Mouse (Mus musculus) heart, adult 18-20 months (tissue): ENCODE measurements around the gene Mocs2. TPM values are rescaled to one million over a fixed set of nuclear protein-coding genes. Genes with fewer than 3 reads are reported as not detected.
A peak's percentile ranks its signal among the peaks of the same experiment; 100 is the strongest.

Source experiments
- DNase-seq, 2 experiments: peaks; one replicate each; pipeline ENCODE4 v3.0.0; 2021 to 2022; ENCODE audit warnings: mixed read lengths in 1 of 2
- total RNA-seq, 2 experiments: library from RNA; stranded (reverse); gene quantifications; 2 replicates each; pipeline ENCODE4 v1.2.3; 2021

Gene Mocs2
- total RNA-seq, 2 experiments from 2014 or later: 33.1 to 35.5 TPM

DNA sequence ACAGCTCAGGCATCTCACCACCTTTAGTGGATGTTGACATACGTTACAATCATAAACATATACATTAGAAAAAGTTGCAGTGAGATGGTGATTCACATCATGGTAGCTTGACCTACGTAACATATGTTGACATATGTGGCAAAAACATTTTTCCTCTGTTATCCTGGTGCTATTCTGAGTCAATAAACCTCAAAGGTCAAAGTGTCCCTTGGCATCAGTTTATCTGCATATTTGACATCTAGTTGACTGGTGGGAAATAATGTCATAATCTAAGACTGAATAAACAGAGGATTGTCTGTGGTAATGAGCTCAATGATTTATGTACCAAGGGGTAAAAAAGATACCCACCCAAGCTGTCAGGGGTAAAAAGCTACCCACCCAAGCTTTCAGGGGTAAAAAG is 35.1 kb downstream of the Mocs2 start:
- DNase-seq: no peak

DNA sequence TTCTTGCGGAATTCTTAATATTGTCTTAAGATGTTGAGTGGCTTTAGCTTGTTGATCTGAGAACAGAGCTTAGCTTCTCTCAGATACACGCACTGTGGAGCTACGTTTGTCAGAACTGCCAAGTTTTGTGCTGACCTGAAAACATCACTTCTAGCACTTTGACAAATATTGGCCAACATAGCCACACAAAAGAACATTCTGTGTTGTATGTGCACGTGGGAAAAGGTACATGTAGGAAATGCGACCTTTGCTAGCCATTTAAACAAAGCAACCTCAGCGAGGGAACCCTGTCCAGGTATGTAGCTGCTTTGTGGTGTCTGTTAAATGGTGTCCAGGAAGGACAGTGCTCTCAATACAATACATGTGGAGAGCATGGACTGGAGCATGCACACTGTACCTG is 36.0 kb downstream of the Mocs2 start:
- no peak for DNase-seq

DNA sequence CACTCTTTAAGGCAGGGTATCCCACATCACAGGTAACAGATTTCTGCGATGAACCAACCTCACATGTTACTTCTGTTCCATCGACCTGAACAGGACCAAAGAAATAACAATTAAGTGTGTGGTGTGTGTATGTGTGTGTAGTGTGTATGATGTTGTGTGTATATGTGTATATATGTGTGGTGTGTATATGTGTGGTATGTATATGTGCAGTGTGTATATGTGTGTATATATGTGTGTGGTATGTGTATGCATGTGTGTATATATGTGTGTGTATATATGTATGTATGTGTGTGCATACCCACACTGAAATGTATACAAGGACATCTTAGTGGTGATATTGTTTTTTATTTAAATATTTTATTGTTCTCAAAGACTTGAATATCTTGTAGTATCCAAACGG is 36.4 kb downstream of the Mocs2 start:
- DNase-seq: no peak

DNA sequence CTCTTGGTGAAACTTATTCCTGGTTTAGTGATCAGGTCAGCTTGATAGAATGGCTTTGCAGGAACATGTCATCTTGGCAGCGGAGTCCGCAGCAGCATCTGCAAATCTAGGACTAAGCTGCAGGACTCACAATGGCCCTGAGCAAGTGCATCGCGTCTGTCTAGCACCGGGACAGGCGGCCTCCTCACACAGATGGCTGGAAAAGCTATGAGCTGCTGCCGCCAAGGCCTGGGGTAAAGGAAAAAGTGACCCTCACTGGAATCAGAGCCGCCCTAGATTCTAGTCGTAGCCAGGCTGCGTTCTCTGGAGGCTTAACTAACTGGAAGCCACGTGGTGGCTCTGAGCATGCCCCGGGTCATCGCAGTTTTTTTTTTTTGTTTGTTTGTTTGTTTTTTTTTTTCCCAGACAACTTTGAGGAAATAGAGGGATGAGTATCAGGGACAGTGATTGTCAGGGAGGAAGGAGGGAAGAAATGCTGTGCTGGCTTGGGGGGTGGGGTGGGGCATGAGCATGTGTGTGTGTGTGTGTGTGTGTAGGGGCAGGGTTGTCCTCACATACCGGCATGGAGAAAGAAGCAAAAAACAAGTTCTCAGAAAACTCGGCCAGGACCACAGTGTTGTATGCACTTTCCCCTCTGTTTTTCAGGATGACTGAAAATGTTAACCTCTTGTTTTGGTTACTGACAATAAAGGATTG is 37.7 kb downstream of the Mocs2 start:
- peak; percentile 30 to 36 for DNase-seq

DNA sequence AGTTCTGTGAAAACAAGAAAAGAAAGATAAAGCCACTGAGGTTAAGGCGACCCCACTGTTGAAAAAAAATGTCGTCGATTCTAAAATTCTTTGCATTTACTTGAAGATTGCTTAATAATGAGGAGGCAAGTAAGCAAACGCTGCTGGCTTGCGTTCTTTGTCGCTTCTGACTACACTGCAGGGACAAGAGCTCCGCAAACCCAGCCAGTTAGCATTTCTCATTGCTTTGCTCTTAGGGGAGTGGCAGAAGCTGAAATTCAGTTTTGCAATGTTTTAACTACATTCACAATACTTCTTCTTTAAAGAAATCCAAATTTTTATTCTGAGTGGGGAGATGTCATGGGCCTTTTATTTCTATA is 38.2 kb downstream of the Mocs2 start:
- DNase-seq: peak in 1 of 2 experiments; percentile 13

DNA sequence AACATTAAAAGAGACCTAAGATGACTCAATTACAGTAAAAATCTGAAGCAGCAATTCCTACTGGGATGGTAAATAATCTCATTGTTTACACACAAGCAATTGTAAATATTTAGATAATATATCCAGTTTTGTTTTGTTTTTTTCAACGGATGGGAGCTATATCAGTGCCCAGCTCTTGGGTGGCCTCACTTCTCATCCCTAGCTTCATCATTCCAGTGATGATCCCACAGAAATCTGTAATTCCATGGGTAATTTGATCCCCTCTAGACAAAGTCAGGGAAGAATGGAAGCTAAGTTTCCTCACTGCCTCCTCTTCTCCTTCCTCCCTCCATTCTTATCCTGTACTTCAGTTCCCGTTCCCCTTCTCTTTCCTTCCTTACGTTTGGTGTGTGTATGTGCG is 39.5 kb downstream of the Mocs2 start:
- DNase-seq: no peak

DNA sequence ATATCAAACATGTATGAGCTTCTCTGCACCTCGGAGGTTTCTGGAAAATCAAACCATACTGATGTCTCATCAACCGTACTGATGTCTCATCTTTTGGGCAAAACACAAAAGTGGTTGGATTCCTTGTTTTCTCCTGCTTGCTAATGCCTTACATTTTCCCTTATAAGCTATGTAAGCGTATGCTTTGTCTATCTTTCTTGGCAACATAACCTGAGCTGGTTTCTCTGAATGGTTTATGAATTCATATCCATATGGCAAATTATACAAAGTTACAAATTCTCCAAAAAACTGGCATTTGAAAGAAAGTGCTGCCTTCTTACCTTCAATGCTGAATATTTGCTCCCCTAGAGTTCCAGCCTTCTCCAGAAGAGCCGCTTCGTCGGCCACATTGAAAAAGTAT is 56.7 kb downstream of the Mocs2 start:
- no peak for DNase-seq

DNA sequence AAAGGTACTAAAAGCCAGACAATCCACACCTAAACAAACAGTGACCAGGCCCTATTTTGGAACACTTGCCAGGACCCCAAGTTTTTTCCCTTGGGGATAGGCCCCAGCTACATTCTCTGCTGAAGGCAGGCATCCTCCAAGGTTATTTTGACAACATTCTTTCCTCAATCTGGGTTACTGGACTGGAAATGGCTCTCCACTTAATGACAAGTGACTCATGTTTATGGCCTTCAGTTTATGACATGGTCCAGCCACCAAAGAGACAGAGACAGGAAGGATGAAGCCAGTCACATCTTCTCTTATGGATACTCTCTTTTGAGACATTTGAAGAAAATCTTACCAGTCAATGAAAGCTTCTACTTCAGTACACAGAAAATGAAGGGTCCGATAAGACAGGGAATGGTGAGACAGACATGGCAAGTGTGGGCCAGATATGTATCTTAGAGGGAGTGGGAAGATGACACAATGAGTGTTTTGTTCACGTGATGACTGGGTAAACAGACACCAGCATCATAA is 58.0 kb downstream of the Mocs2 start:
- no peak for DNase-seq

DNA sequence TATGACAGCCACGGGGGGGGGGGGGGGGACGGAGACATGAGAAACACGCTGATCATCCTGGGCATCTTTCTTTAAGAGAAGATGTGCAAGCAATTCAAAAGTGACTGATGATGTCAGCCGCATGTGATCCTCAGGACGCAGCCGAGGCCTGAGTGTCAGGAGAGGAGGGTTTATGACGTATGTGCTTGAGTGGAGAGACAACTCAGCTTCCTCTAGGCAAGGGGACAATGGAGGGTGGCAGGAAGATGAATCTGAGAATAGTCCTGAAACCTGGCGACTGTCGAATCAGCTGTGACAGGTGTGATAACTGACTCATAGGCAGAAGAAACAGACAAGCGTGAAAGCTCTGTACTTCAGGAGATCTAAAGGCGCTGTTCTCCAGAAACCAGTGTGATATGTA is 60.6 kb downstream of the Mocs2 start:
- DNase-seq: no peak

Other genes starting within 250 kb of the Mocs2 start
- gene Itga2, start 113.9 kb downstream of the Mocs2 start, total RNA-seq: 1 to 10 TPM in 1 of 2 experiments, under 1 TPM in 1; 0.52 to 1.5 TPM